Mouse (Mus musculus) NIH3T3 (cell line): ENCODE results near the gene Gm21863.
"Not testable (repeated sequence)": the region's sequence is repeated elsewhere in the genome, so short reads cannot be mapped to it uniquely, and the experiment has no call there.

Source experiments
- DNase-seq: peaks from one replicate; pipeline ENCODE4 v3.0.0-alpha.2; 2012; ENCODE audit warnings: low read depth

Gm21863 gene

DNA sequence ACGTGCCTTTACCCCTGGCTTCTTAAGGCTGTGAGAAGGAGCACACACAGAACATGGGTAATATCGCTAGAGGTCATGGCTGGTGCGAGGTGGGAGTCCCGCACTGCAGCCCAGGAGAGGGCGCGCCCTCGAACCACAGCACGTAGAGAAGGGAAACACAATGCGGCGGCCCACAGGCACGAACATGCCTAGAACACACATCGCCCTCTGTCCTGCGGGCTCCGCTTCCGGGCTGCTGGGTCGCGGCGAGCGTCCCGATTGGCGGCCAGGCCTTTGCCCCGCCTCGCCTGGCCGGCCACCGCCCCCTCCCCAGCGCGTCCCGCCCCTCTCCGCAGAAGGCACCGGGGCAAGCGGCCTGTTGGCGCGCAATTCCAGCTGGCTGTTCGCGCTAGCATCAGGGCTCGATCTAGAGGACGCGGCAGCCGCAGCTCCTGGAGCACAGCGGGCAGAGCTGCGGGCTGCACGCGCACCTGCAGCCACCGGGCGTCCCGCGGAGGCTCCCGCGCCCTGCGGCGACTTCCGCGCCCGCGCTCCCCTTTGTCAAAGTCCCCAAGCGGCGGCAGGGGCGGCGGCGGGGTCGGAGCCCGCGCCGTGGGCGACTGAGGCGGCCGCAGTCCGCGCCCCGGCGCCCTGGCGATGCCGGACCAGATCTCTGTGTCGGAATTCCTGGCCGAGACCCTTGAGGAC lies at the start of gene Gm21863:
Gene Gm21863, plus strand, starts transcription at position 637 of the 687 bp plus-strand sequence.
- DNase-seq: not testable (repeated sequence)

DNA sequence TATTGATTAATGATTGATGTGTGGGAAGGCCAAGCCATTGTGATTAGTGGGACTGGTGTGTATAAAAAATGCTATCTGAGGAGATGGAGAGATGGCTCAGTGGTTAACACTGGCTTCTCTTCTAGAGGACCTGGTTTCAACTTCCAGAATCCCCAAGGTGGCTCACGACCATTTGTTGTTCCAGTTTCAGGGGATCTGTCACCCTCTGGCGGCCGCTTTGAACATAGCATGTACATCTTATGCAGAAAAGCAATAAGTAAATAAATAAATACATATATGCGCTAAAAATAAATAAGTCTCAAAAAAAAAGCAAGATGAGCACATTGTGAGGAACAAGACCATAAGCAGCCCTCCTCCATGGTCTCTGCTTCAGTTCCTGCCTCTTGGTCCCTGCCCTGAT lies 26.3 kb upstream of the Gm21863 start:
- DNase-seq: peak; percentile 74
